Mouse (Mus musculus): ENCODE data around the gene Taar3.

DNA sequence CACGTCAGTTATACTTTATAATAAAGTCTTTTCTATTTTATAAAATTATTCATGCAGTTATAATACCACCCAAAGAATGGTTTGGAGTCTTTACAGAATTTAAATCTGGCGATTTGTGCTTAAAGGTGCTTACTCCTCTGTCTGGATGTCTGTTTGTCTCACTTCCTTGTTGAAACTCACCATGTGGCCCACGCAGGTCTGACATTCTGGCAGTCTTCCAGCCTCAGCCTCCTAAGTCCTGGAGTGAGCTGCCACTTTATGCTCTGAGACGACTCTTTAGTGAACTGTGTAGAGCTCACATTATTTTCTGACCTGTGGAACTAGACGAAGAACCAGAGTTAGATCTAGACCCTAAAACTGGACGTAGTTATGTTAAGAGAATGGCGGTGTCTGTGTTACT, 1.3 kb upstream of the Taar3 start:
- TF ChIP-seq GATA1 (IDR thresholded peaks at IDR 0.05; ENCODE audit: borderline replicate concordance, low read length) (no peak), FLI1 (IDR thresholded peaks at IDR 0.05; ENCODE audit: low read length) (no peak)

Measured in megakaryocyte, embryonic 14.5 days (primary cell).